ENCODE assay signal across 28 mouse cellular contexts in genomic region chr12:117776841-117777240, GRCm38 (mm10). TPM values are rescaled to one million over a fixed set of nuclear protein-coding genes. Genes with fewer than 3 reads are reported as not detected.
"Had no signal": no experiment of that assay in that cellular context is flagged by ENCODE, and none has a peak within 500 bp of the region (broad histone marks: within the 10 kb centered on the region; RNA-seq: fewer than 3 reads in every experiment).

No protein-coding gene starts in this region.

- H3K27me3 ChIP-seq: embryonic facial prominence, embryonic 12.5 days; embryonic facial prominence, embryonic 13.5 days; embryonic facial prominence, embryonic 15.5 days; forebrain, embryonic 13.5 days; forebrain, embryonic 15.5 days had no signal

- H3K36me3 ChIP-seq: embryonic facial prominence, embryonic 10.5 days; embryonic facial prominence, embryonic 12.5 days; embryonic facial prominence, embryonic 13.5 days; embryonic facial prominence, embryonic 15.5 days; forebrain, embryonic 10.5 days; forebrain, embryonic 12.5 days; forebrain, embryonic 15.5 days had no signal

- H3K4me3 ChIP-seq: embryonic facial prominence, embryonic 10.5 days; embryonic facial prominence, embryonic 12.5 days; embryonic facial prominence, embryonic 13.5 days; embryonic facial prominence, embryonic 15.5 days; erythroblast, embryonic 14.5 days; forebrain, embryonic 10.5 days; forebrain, embryonic 12.5 days; forebrain, embryonic 13.5 days; forebrain, embryonic 15.5 days; gastrocnemius, adult 2 months; heart, adult 2 months had no signal

- H3K9me3 ChIP-seq: embryonic facial prominence, embryonic 10.5 days; embryonic facial prominence, embryonic 12.5 days; embryonic facial prominence, embryonic 13.5 days; embryonic facial prominence, embryonic 15.5 days; forebrain, embryonic 10.5 days; forebrain, embryonic 12.5 days; forebrain, embryonic 13.5 days; forebrain, embryonic 15.5 days had no signal

- H3K9ac ChIP-seq: embryonic facial prominence, embryonic 12.5 days; embryonic facial prominence, embryonic 13.5 days; embryonic facial prominence, embryonic 15.5 days; forebrain, embryonic 12.5 days; forebrain, embryonic 13.5 days; forebrain, embryonic 15.5 days; forebrain, postnatal 0 days had no signal

- H3K27ac ChIP-seq: embryonic facial prominence, embryonic 10.5 days; embryonic facial prominence, embryonic 12.5 days; embryonic facial prominence, embryonic 13.5 days; embryonic facial prominence, embryonic 15.5 days; forebrain, embryonic 10.5 days; forebrain, embryonic 12.5 days; forebrain, embryonic 13.5 days; forebrain, embryonic 15.5 days; gastrocnemius, adult 2 months; heart, adult 2 months had no signal

- DNase-seq: cerebellum, adult 2 months; cerebellum, adult 8-10 months; cerebellum, adult 9-10 months; cerebellum, adult 9-11 months; cerebellum, postnatal 10 days; cerebellum, postnatal 14 days; cerebellum, postnatal 25 days; cerebellum, postnatal 36 days; embryo, embryonic 11 days; forebrain, postnatal 0 days; gastrocnemius, adult 2 months; gastrocnemius, postnatal 10 days; gastrocnemius, postnatal 14 days; gastrocnemius, postnatal 25 days; gastrocnemius, postnatal 36 days; heart, adult 18-20 months; heart, adult 2 months had no signal

- ATAC-seq: forebrain, embryonic 13.5 days; forebrain, embryonic 14.5 days; forebrain, embryonic 15.5 days; forebrain, embryonic 16.5 days; forebrain, postnatal 0 days had no signal

- H3K4me1 ChIP-seq: embryonic facial prominence, embryonic 10.5 days; embryonic facial prominence, embryonic 12.5 days; embryonic facial prominence, embryonic 13.5 days; embryonic facial prominence, embryonic 15.5 days; forebrain, embryonic 10.5 days; forebrain, embryonic 12.5 days; forebrain, embryonic 13.5 days; forebrain, embryonic 15.5 days had no signal

- H3K4me2 ChIP-seq: embryonic facial prominence, embryonic 12.5 days; embryonic facial prominence, embryonic 13.5 days; embryonic facial prominence, embryonic 15.5 days; forebrain, embryonic 12.5 days; forebrain, embryonic 13.5 days; forebrain, embryonic 15.5 days had no signal

RNA-seq across cellular contexts. Expression of gene Cdca7l, which starts 27.2 kb away (rescaled TPM):
- total RNA-seq: gastrocnemius, adult 2 months had no signal
